Mouse (Mus musculus): Measurements from ENCODE around the gene Sh3pxd2a.

GRCm38 (mm10) chr19:47484110-47484509, 19.9 kb upstream of the Sh3pxd2a start:
- no peak for TF ChIP-seq CTCF (IDR thresholded peaks at IDR 0.05; ENCODE audit: borderline replicate concordance, insufficient read depth, low read length)
- TF ChIP-seq POLR2A (IDR thresholded peaks at IDR 0.05; ENCODE audit: low read depth, low read length): no peak
